Mouse (Mus musculus) gastrocnemius, postnatal 25 days (tissue): ENCODE measurements at regions not wholly inside any gene's neighbourhood (a gene's known extent, or its start where the extent isn't known, plus 50 kb on each side); places are given as distances from the start of the nearest gene placed in this dataset.

ENCODE experiments used
- DNase-seq: peaks from one replicate; pipeline ENCODE4 v3.0.0; 2022
- microRNA-seq, 2 experiments: library from miRNA; unstranded; fragments of <30 nt; microRNA quantifications; one replicate each; pipeline ENCODE4 v1.2.0; 2021; ENCODE audit warnings: borderline replicate concordance in 2 of 2

GRCm38 (mm10) chrX:12834681-12835080, 72.8 kb upstream of the Med14 start:
- DNase-seq, result no peak

GRCm38 (mm10) chrX:12832709-12833108, 70.8 kb upstream of the Med14 start:
- no peak for DNase-seq

DNA sequence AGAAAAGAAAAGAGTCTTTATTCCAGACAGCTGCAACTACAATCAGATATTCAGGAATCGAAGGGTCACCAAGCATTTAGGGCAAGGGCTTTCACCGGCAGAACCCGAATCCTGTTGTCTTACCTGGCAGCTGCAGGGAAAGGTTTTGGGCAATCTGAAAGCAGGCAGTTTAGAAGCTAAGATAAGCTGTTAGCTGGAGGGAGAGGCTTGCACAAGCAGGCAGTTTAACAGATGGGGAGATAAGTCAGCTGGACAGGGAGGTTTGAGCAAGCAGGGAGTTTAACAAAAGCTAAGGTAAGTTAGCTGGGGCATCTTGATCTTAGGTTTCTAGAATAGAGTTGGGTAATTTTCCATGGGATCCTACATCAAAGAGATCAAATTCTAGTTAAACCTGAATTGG, 67.3 kb upstream of the Med14 start:
- no peak for DNase-seq

GRCm38 (mm10) chrX:12827299-12827872, 65.5 kb upstream of the Med14 start:
- no peak for DNase-seq

DNA sequence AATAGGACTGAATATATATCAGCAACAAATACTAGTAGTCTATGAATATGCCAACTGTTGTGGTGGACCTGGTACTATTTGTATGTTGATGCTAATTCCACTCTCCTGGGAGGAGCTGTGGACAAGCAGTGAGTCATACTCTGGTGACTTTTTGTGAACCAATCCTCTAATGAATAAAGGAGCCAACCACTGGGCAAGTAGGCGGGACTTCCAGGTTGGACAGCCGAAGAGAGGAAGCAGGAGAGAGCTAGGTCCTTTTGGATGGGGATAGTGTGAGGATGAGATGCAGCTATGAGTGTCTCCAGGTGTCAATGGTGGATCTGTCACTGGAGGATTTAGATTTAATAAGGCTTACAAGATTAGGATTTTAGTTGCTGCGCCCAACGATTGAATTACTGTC, 64.8 kb upstream of the Med14 start:
- no peak for DNase-seq

DNA sequence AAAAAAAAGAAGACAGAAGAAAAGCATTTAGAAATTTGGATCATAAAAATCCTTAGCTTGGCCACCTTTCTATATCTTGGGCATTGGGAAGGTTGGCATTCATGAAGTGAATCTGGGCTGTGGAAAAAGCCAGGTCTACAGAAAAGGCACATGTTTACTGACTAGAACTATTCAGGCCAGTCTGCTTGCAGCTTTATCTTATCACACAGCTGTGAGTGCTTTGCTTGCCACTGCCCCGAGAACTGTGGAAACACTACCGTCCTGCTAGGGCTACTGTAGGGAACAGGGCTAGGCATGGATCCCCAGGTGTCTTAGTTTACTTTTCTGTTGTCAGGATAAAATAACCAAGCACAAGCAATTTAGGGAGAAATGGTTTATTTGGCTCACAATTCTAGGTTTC, 63.4 kb upstream of the Med14 start:
- DNase-seq, result no peak

GRCm38 (mm10) chrX:12824497-12824896, 62.6 kb upstream of the Med14 start:
- DNase-seq, result no peak

DNA sequence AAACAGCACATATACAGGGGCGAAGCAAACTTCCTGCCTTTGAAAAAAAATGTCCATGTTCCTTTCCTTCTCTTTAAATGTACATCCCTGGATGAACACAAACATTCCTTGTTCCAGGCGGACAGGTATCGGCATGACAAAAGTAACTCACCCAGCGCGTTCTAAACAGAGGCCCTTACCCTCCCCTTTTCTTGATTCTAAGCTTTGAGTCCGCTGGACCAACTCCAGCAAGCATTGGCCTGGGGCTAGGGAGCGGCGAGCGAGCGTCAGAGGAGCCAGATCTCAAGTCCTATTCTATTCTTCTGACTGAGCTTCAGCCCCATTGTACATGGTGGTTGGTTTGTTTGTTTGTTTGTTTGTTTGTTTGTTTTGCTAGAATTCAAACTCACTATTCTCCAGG, 60.9 kb upstream of the Med14 start:
- no peak for DNase-seq

DNA sequence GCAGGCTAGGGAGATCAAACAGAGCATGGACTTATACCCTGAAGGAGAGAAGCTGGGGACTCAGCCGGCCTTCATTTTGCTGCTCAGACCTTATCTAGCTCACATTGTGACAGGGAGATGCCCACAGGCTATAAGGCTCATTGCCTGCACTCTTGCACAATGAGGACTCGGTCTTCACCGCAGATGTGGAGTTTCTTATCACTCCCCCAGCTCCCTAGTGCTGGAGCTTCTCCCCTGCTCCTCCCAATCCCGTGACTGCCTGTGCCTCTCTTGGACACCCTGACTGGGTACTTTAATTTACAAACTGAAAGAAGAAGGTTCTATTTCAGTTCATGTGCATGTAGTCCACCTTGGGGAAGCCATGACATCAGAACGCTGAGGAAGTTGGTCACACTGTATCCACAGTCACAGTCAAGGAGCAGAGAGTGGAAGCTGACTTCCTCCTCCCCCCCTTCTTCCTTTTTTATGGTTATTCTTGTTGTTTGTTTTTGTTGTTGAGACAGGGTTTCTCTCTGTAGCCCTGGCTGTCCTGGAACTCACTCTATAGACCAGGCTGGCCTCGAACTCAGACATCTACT, 51.3 kb upstream of the Med14 start:
- DNase-seq, result no peak

Small RNA genes in the stretch of these regions (microRNA-seq; reads per million reads assigned to microRNA genes)
- 0 reads per million in 2 experiments for gene Gm25063
